Mouse (Mus musculus) stomach, postnatal 0 days (tissue): ENCODE measurements around the gene Tmem44.

Experiments used
- CTCF ChIP-seq: IDR thresholded peaks from 2 replicates; pipeline ENCODE4 v1.5.1; 2016; ENCODE audit warnings: antibody characterized with exemption, low read depth, mild to moderate bottlenecking, moderate library complexity
- EP300 ChIP-seq: optimal IDR thresholded peaks from 2 replicates; pipeline ENCODE3; 2016; ENCODE audit warnings: antibody characterized with exemption

- TF ChIP-seq CTCF (no peak), EP300 (no peak)
Measured at GRCm38 (mm10) chr16:30522253-30522940, 28.2 kb downstream of the Tmem44 start.
